In the genomic region with DNA sequence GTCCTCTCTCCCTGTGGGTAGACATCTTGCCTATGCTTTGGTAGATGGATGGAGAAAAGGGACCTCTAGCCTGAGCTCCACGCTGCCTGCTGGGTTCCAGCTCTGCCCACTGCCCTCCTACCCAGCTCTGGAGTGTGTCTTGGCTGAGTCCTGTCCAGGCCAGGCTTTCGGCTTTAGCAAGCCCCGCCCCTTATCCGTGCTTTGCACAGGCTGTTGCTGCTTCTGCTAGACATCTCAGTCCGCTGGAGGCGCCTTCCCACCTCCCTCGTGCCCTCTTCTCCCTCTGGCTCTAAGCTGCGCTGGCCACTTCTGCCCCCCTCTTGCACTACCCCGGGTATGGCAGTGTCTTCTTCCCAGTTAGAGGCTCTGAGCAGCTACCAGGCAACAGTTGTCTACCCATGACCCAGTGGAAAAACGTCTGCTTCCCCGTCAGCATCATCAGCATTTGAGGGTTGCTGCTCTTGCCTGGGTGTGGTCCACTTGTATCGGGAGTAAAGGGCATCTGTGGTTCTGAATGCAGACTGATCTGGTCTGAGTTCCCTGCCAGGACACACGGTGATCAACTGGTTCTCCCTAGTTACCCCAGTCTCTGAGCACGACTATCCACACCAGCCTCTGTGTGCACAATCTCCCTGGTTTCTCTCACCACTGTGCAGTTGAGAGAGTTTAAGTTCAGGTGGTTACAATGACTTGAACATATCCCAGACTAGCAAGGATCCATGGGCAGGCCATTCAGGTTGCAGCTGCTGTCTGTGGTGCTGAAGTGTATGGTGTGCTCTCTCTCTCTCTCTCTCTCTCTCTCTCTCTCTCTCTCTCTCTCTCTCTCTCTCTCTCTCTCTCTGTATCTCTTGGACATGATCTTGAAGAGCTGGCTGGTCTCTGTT, we compare ENCODE assay signal across 8 mouse cellular contexts. TPM values are rescaled to one million over a fixed set of nuclear protein-coding genes. Genes with fewer than 3 reads are reported as not detected.
A peak's percentile ranks its signal among the peaks of the same experiment; 100 is the strongest.
DNase-seq lines count a peak whose midpoint lies in the region; ATAC-seq and TF ChIP-seq lines count a peak whose summit lies in the region.

No protein-coding gene starts in this region.

- H3K4me2 ChIP-seq in hindbrain, embryonic 14.5 days (replicated peaks) = no peak overlapping the region
- H3K4me2 ChIP-seq in midbrain, embryonic 13.5 days (replicated peaks) = peak overlapping the region; percentile 14

- no peaks in the 10 kb centered on the region for H3K9me3 ChIP-seq in hindbrain, embryonic 14.5 days (ENCODE audit: control insufficient read depth, low read length)
- H3K9me3 ChIP-seq in midbrain, embryonic 13.5 days = no peaks in the 10 kb centered on the region

- intact Hi-C loops in heart, postnatal 25 days (cut with DNase I) = loop anchor here (5.0 kb wide), 1 partner anchor 66 kb away; no protein-coding TSS in a partner anchor

- peaks cover 37% of the 10 kb centered on the region for H3K4me1 ChIP-seq in hindbrain, embryonic 14.5 days (replicated peaks; ENCODE audit: control insufficient read depth, insufficient read depth, low read length)
- peaks cover 37% of the 10 kb centered on the region for H3K4me1 ChIP-seq in midbrain, embryonic 13.5 days (replicated peaks)
- 0 out of 2 replicates have a peak, but pooled peaks cover 4% of the 10 kb centered on the region for H3K4me1 ChIP-seq in cerebellum, adult 2 months (ENCODE audit: control insufficient read depth, insufficient read depth, low read length)

- ATAC-seq in frontal cortex, adult (ENCODE audit: low TSS enrichment) = peak; percentile 16; the same call in 1 of the 2 replicates
- ATAC-seq in hindbrain, embryonic 14.5 days (ENCODE audit: low FRiP score) = no peak
- ATAC-seq in midbrain, embryonic 13.5 days = peak; percentile 55

- H3K27me3 ChIP-seq in hindbrain, embryonic 14.5 days (ENCODE audit: control insufficient read depth, insufficient read depth, low read length) = no peaks in the 10 kb centered on the region; the same call in 1 of the 2 replicates
- H3K27me3 ChIP-seq in midbrain, embryonic 13.5 days = peaks cover 51% of the 10 kb centered on the region
- no peaks in the 10 kb centered on the region for H3K27me3 ChIP-seq in cerebellum, adult 2 months (ENCODE audit: control insufficient read depth, insufficient read depth, low read length)

- 0 out of 2 replicates have a peak overlapping the region, but pooled peaks have one; percentile 36 for H3K9ac ChIP-seq in hindbrain, embryonic 14.5 days
- H3K9ac ChIP-seq in midbrain, embryonic 13.5 days (replicated peaks) = no peak overlapping the region; the same call in 1 of the 2 replicates

- TF ChIP-seq CTCF in cerebellum, adult 2 months (IDR thresholded peaks at IDR 0.05; ENCODE audit: borderline replicate concordance, insufficient read depth, low read depth, low read length) = no peak

- DNase-seq in frontal cortex, postnatal 25 days (ENCODE audit: low spot score in 2 of 2) = no peak
- DNase-seq in MN1 (ENCODE audit: low spot score) = peak; percentile 92
- no peak for DNase-seq in hindbrain, embryonic 14.5 days (ENCODE audit: low spot score)
- no peak for DNase-seq in B cell, adult 2 months
- no peak for DNase-seq in heart, postnatal 25 days (ENCODE audit: low spot score)
- DNase-seq in cerebellum, adult 2 months = no peak

- TF ChIP-seq POLR2A in cerebellum, adult 2 months (IDR thresholded peaks at IDR 0.05; ENCODE audit: borderline replicate concordance, insufficient read depth, low read length) = no peak

- peak overlapping the region; percentile 91 for H3K27ac ChIP-seq in hindbrain, embryonic 14.5 days
- peak overlapping the region; percentile 88 for H3K27ac ChIP-seq in midbrain, embryonic 13.5 days
- H3K27ac ChIP-seq in cerebellum, adult 2 months (ENCODE audit: insufficient read depth, low read length) = no peak overlapping the region

- WGBS in hindbrain, embryonic 14.5 days = 9% methylated on average over 14 of the region's 14 CpGs
- 16% methylated on average over 14 of the region's 14 CpGs for WGBS in midbrain, embryonic 13.5 days
- WGBS in cerebellum, adult 2 months = 25% methylated on average over 14 of the region's 14 CpGs

- peaks cover 26% of the 10 kb centered on the region for H3K36me3 ChIP-seq in hindbrain, embryonic 14.5 days (replicated peaks; ENCODE audit: control insufficient read depth, insufficient read depth)
- peaks cover 18% of the 10 kb centered on the region for H3K36me3 ChIP-seq in midbrain, embryonic 13.5 days

- no peak overlapping the region for H3K4me3 ChIP-seq in hindbrain, embryonic 14.5 days (replicated peaks; ENCODE audit: low read length)
- H3K4me3 ChIP-seq in midbrain, embryonic 13.5 days (replicated peaks) = no peak overlapping the region
- no peak overlapping the region for H3K4me3 ChIP-seq in cerebellum, adult 2 months (replicated peaks; ENCODE audit: insufficient read depth, low read depth, low read length)

RNA-seq across cellular contexts. Expression of gene Chd5, which starts 13.2 kb away (rescaled TPM):
- polyA plus RNA-seq in hindbrain, embryonic 14.5 days (2014; fragmentation: Nextera tagmentation; extraction: Ambion mirVana) = 41.9 and 46.7 TPM in 2 replicates
- polyA plus RNA-seq in midbrain, embryonic 13.5 days (2015; fragmentation: Nextera tagmentation; extraction: Ambion mirVana) = 30.0 and 32.1 TPM in 2 replicates
- under 1 TPM; 0.08 to 0.14 TPM for total RNA-seq in heart, postnatal 25 days (2021)
- 20.9 and 25.9 TPM in 2 replicates for polyA plus RNA-seq in cerebellum, adult 2 months (2012; rRNA removed)

RNA-seq across cellular contexts. Expression of gene Rpl22, which starts 26.1 kb away (rescaled TPM):
- polyA plus RNA-seq in hindbrain, embryonic 14.5 days (2014; fragmentation: Nextera tagmentation; extraction: Ambion mirVana) = 154 and 178 TPM in 2 replicates
- 213 and 217 TPM in 2 replicates for polyA plus RNA-seq in midbrain, embryonic 13.5 days (2015; fragmentation: Nextera tagmentation; extraction: Ambion mirVana)
- 100 to 1,000 TPM; 254 TPM for total RNA-seq in heart, postnatal 25 days (2021)
- 162 and 187 TPM in 2 replicates for polyA plus RNA-seq in cerebellum, adult 2 months (2012; rRNA removed)

RNA-seq across cellular contexts. Expression of gene Rnf207, which starts 32.9 kb away (rescaled TPM):
- 5.6 and 6.9 TPM in 2 replicates for polyA plus RNA-seq in hindbrain, embryonic 14.5 days (2014; fragmentation: Nextera tagmentation; extraction: Ambion mirVana)
- 4.7 TPM in 2 replicates for polyA plus RNA-seq in midbrain, embryonic 13.5 days (2015; fragmentation: Nextera tagmentation; extraction: Ambion mirVana)
- total RNA-seq in heart, postnatal 25 days (2021) = 10 to 100 TPM; 69.6 to 73.3 TPM
- 7.2 and 11.8 TPM in 2 replicates for polyA plus RNA-seq in cerebellum, adult 2 months (2012; rRNA removed)

RNA-seq across cellular contexts. Expression of gene Icmt, which starts 54.6 kb away (rescaled TPM):
- polyA plus RNA-seq in hindbrain, embryonic 14.5 days (2014; fragmentation: Nextera tagmentation; extraction: Ambion mirVana) = 20.6 and 22.8 TPM in 2 replicates
- polyA plus RNA-seq in midbrain, embryonic 13.5 days (2015; fragmentation: Nextera tagmentation; extraction: Ambion mirVana) = 18.1 and 19.0 TPM in 2 replicates
- 10 to 100 TPM; 25.2 to 26.7 TPM for total RNA-seq in heart, postnatal 25 days (2021)
- polyA plus RNA-seq in cerebellum, adult 2 months (2012; rRNA removed) = 160 and 188 TPM in 2 replicates
